Mouse (Mus musculus) MN1 (cell line): ENCODE measurements at regions not wholly inside any gene's neighbourhood (a gene's known extent, or its start where the extent isn't known, plus 50 kb on each side); places are given as distances from the start of the nearest gene placed in this dataset.

Experiments
- DNase-seq: peaks from one replicate; pipeline ENCODE4 v3.0.0-alpha.2; 2016; ENCODE audit warnings: low spot score

DNA sequence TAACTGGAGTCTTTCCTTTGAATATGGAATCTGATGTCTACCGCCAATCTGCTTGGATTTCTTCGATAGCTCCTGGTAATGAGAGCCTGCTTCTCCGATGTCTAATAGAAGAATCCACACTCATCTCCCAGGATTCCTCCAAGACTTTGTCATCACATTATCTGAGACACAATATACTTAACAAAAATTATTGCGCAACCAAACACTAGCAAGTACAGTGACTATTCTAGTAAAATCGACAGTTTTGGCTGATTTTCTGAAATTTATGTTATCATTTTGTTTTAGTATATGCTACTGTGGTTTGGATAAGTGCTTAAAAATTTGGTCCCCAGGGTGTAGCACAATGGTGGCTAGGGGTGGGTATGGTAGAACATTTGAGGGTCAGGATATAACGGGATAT, 266.5 kb downstream of the Gm5447 start:
- no peak for DNase-seq

DNA sequence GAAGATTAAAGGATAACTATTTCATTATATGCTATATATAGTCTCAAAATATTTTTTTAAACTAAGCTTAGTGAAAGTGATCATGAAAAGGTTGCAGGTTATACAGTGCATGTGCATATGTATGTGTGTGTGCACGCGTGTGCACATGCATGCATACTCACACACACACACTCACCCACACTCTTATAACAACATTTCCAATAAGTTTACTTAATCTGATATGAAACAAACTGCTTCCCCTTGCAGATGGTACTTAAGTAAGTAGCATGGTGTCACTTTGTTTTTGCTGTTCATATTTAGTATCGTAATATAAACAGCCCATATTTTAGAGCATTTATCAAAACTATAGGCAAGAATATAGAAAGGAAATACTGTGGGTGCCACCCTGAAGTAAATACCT, 275.0 kb downstream of the Gm5447 start:
- DNase-seq: no peak

DNA sequence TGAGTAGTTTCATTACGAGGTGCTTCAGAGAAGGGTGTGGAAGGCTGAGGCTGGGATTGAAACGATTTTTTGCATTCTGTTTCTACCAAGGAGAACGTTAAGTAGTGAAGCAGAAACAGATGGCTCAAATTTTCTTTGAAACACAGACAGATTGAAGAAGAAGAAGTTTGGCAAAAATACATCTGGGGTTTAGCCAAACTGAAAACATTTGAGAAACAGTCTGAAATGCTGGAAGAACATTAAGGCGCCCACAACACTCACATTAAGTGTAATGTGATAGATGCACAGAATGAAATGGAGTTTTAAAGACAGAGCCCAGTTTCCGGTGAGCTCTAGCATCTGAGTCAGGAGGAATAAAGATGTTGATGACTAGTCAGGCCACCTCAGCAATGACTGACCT, 275.5 kb downstream of the Gm5447 start:
- no peak for DNase-seq

DNA sequence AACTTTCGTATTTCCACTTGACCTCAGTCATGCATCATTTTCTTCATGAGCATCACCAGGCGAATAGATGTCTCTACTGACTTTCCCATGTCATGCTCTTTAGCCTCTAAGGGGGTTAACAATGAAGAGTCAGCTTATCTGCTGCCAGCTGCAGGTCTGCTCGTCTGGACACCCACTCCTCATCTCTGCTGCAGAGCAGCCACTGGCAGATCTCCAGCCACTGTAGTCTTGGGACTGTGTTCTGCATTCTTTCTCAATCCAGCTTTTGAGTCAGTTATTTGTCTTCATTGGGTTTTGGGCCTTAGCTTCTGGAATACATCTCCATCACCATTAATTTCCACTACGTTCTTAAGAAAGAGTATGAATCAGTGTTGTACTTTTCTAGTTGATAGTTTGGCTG, 280.0 kb downstream of the Gm5447 start:
- DNase-seq: no peak

DNA sequence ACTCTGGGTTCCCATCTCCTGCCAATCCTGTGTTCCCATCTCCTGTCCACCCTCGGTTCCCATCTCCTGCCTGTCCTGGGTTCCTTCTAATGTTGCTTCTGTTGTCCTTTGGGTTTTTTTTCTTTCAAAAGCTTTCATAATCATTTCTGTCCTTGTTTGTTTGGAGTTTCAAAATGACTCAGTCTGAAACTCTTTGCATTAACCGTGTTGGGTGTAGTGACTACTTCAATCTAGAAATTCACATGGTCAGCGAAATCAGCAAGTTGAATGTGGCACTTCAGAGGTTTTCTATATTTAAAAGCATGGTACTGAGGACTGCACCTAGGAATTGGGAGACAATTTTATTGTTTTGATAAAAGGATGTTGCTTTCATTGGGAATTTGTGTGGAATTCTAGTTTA, 280.7 kb downstream of the Gm5447 start:
- DNase-seq: no peak

DNA sequence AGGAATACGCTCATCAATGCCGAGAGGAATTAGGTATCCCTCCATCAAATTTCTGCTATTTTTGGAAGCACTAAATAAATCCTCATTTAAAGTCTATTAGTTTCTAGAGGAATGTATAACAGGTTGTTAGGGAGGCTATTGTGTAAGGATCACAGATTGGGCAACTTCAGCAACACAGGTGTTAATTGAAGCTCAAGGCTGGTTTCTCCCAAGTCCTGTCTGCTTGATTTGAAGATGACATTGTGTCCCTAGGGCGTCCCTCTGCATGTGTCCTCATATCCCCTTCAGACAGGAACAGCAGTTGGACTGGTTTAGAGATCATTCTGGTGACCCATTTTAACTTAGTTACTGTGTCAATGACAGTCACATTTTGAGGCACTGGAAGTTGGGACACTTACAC, 281.5 kb downstream of the Gm5447 start:
- DNase-seq: no peak

DNA sequence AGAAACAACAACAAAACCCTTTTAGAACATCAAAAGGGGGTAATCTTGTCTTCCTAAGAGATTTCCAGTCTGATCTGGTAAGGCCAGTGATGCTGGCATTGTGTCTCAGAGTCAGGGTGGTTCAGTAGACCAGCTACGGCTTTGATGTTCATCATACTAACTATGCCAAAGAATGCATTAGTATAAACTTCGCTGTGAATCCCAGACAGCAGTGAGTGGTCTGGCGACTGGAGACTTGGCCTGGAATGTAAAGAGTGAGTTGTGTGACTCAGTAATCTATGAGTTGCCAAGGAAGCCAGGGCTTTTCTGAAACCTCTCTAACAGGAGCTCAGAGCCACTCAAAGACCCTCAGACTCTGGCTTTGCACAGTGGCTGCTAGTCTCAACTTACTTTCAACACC, 288.1 kb upstream of the Foxq1 start:
- no peak for DNase-seq

DNA sequence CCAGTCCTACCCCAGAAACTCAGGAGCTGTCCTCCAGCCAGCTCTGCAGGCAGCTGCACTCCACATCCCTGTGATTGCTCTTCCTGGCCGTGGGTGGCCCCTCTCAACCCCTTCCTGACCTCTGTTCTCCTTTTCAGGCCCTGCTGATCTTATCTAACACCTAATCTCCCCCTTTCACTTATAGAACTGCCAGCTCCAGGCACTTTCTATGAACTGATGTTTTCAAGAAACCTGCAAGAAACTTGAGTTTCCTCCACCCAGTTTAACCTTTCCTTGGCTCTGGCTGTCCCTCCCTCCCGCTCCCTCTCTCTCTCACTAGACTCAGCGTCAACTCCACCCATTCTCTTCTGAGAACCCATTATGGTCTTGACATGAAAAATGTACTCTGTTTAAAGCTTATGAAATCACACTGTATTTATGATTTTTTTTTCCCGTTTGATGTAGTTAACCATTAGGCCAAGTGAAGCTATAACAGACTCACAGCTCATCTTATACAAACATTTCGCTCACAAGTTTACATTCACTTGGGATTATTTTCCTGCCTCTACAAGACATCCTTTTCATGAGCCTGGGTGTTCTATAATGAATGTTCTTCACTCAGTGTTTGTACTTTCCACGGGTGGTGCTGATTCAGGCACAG, 279.8 kb upstream of the Foxq1 start:
- no peak for DNase-seq

DNA sequence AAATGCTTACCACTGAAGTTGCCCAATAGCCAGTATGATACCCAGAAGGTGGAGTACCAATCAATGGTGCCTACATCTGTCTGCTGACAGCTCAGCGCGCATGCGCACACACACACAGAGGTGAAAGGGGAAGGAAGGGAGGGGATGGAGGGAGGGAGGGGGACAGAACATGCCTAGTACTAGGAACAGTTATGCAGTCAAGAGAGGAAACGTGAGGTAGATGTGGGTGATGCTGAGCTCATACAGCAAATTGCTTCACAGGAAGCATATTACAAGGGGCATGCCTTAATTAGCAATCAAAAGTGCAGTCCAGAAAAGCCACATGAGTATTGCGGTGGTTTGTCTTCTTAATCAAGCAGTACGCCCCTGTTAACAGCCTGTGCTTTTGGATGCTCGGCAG, 265.3 kb upstream of the Foxq1 start:
- no peak for DNase-seq

DNA sequence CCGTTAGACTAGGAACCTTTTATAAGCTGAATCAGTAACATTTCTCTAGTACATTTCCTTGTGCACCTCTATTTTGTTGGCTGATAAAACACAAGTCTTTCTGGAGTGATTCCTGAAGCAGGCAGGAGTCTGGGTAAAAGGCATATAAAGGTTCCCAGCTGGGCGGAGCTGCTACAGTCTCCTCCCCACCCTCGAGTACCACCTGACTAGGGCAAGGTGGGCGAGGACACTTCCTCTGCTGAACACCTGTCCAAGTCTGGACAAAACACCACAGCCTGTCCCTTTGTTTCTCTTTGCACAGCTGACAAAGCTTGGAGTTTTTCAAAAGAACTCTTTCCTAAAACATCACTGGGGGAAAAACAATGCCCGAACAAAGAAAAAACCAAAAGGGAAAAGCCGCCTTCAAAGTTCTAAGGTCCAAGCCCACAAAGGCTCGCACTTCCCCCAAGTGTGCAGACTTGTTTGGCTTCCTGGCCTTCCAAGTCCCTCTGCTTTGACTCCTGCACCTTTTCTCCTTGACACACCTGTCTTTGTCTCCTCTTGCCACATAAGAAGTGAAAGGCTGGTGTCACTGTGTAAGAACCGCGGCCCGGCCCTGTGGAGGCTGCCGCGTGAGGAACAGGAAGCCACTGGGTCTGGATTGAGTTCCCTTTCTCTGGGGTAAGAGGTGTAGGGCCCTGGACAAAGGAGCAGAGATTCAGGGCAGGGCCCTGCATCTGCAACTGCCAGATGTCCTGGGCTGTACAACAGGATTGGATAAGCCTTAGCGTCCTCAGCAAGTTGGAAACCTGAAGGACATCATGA, 263.1 kb upstream of the Foxq1 start:
- DNase-seq: no peak

DNA sequence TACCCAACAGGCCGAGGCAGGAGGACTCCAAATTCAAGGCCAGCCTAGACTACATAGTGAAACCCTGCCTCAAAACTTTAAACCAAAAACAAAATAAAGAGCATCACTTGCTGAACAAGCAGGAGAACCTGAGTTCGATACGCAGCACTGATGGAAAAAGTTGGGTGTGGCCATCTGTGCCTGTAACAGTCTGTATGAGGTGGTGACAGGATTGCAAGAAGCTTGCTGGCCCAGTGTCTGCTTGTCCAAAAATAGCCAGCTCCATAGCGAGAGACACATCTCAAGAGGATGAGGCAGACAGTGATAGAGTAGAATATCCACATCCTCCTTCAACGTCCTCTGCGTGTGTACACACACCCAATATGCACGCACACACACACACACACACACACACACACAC, 261.9 kb upstream of the Foxq1 start:
- no peak for DNase-seq

DNA sequence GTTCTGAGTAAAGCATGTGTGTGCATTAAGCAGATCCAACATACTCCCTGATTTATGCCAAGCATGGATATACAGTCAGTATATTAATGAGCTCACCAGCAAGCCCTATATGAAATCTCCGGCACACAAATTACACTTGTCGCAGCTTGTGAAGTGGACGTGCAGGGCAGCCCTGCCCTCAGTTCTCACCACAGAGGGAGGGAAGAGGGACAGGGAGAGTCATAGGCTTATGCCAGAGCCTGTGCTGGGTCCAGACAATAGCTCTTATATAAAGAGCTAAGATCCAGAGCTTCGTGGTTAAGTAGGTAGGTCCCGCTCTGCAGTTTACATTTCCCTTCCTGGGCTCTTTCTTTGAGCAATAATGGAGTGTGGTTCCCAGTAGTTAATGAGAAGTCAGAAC, 252.7 kb upstream of the Foxq1 start:
- no peak for DNase-seq

DNA sequence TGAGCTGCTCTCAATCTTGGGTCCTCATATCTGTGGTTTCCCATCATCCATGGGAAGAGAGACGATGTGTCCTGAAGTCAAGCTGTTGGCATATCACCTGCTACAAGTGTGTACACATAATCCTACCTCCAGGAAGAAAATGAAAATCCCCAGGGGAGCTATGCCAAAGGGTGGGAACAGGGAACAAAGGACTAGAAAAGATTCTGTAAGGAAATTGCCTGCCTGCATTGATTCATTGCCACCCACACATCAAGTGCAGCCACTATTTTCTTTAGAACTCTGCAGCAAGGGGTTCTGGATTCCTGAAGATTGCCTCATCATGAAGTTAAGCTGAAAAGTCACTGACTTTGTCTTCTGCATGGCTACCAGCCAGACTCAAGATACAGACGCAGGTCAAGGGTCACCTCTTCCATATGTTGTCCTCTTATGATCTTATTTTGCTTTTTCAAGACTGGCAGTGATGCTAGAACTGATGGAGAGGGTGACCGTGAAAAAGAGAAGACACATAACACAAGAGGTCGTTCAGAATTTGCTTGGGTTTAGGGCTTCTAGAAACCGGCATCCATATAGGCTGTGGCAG, 251.6 kb upstream of the Foxq1 start:
- DNase-seq: no peak

DNA sequence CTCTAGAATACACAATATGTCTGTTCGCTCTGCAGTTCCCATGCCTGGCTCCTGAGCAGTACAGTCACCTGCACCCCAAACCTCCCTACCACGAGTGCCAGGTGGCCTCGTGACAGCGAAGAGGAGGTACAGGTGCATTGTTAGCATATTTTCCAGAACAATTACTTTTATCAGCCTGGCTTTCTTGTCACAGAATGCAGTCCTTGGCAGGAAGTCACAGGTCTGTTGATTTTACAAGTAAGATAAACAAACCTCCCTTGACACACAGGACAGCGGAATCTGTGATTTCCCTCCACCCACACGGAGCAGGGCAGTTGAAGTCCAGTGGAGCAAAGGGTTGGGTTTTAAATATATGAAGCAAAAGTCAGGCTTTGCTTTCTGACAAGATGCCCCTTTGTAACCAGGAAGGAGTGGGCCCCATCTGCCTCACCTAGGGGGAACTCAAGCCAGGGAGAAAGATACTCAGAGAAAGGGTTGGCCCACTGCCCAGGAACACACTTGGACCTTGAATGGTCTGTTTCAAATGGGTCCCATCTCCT, 246.8 kb upstream of the Foxq1 start:
- no peak for DNase-seq

DNA sequence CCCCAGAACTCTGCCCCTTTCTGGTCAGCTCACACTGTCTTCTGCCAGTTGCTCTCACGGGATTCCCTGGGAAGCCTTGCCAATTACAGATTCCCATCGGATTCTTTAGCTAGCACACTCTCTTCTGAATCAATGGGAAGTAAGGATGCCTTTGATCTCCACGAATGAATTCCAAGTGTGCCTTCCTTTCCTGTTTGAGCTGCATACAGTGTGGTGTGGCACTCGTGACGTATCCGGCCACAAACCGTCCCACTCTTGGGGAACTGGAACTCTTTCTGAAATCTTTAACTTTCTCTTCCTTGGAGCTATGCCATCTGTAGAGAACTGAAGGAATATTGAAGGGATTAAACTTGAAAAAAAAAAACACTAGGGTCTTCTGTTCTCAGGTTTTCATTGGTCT, 243.2 kb upstream of the Foxq1 start:
- DNase-seq: no peak

DNA sequence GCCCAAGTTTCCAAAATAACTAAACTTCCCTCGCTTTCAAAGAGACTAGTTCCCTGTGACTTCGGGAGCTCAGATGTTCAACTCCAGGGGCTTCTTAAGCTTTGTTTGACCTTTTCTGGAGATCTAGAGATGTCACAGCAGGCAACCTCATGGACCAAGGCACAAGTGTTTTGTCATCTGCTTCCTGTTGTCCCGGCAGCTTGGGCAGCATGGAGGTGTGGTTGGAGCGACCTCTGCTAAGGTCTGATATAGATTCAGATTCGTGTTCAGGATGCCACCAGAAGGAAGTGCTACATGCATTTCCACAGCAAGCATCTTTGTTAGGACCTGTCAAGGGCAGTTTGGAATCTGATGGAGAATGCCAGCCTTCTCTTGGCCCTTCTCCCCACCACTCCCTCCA, 242.1 kb upstream of the Foxq1 start:
- DNase-seq: no peak

DNA sequence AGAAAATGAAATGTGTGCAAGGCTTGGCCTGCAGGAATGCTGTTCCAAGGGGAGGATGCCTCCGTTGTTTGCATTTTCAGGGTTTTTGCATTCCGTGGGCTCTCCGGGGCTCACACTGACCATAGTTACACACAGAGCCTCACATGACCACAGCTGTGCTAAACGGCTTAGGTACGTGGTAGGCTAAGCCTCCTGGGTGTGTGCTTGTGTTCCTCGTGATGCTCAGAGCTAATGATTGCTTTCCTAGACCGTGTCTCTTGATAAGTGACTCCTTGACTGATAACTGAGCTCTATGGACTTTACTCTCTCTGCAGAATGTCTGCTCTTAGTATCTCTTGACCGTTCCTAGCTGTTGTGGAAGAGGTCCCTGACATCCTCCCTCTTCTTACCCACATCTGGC, 238.9 kb upstream of the Foxq1 start:
- DNase-seq: no peak

DNA sequence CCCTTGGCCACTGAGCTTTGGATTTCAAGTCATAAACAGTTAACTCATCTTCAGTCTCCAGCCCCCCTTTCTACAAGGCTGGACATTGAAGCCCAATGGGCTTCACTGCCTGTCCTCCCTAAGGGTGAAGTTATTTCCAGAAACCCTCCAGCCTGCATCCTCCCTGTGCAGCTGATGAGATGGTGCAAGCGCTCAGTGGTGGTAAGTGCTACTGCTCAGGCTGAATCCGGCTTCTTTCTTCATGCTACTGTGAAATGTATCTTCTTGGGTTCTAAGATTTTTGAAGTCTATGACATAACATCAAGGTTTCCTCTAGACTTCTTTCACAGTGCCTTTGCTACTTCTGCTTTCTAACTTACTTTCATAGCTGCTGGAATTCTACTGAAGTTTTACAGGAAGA, 237.9 kb upstream of the Foxq1 start:
- no peak for DNase-seq

DNA sequence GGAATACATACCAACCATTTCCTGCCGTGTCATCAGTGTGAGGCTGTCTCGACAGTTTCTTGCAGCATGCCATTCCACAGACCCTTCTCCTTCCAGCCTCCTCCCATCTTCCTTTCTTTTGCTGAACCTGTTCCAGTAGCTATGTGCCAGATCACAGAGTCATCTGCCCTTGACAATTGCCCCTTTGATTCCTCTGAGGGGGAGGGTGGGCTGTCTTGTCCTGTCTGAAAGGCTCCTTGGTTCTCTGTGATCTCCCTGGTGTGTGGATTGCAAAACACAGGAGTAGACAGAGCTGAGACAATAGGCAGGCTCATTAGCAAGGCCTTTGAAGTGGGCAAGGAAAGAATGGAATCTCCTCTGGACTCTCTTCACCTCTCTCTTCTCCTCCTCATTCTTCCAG, 234.5 kb upstream of the Foxq1 start:
- DNase-seq: no peak

DNA sequence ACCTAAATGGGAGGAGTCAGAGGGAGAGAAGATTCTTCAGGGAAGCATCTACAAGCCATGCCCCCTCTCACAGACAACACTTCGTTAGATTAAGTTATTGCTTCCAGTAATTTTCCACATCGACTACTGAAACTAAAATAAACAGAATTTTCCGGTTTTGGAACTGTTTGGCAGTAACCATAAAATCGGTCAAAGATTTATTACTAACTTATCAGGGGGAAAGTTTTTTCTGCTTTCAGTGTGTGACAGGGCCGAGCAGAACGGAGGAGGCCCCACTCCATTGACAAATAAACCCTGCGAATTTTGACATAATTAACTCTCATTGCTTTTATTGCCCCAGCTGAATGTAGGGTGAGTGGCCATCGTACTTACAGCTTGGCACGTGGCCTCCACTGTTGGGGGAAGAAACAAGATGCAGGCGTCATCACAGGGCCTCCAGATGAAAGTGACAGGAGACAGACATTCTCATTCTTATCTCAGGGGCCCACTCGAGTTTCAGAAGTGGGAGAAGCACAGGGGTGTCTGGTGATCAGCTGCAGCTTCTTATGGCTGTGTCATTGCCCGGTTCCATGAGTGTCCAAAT, 229.6 kb upstream of the Foxq1 start:
- no peak for DNase-seq

DNA sequence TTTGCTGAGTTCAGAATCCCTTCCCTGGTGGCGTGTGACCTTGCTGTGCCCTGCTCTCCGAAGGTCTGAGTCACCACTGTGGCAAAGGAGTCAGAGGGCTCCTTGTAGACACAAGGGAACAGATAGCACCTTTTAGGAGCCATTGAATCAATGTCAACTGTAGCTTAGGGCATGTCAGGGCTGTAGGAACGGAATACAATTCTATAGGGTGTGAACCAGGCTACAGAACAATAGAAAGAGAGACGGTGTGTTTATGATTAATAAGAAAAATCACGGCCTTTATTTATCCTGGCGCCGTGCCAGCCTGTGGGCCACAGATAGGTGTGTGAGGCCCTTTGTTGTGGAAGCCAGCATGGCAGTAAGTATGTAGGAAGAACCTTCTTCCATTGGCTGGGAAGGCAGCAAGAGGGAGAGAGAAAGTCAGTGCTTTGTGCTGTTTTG, 228.4 kb upstream of the Foxq1 start:
- no peak for DNase-seq

DNA sequence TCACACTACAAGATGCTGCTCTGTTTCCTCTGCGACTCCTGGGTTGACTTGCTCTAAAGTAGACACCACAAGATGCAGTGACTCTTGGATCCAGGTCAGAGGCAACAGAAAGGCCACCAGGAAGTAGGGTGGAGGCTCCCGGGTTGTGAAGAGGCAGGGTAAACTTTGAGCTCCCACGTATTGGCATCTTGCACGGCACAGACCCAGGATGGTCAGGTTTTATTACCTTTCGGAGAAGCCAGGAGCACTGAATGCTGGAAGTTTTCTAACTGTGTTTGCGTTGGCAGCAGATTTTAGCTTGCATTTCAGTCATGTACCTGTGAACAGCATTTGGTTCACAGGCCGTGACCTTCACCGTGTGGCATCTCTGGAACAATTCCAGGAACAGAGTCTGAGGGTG, 227.2 kb upstream of the Foxq1 start:
- DNase-seq: no peak

DNA sequence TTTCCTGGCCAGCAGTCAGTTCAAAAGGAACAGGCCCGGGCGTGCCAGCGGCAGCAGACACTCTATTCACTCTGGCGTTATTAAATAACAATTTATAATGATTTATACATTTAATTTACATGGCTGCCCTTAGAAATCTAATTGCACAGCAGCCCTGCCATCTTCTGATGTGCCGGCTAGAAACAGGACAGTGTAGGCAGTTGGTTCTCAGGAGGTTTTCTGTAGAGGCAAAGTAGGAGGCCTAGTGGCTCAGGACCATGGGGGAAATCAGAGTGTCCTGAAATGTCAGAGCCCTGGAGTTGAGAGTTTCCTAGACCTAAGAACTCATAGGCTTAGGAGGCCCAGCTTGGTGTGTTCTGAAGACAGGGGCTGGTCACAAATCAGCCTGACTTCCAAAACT, 225.2 kb upstream of the Foxq1 start:
- DNase-seq: no peak
